Mouse (Mus musculus): ENCODE measurements around the gene Dlgap4.

- TF ChIP-seq POLR2A (IDR thresholded peaks at IDR 0.05; ENCODE audit: control insufficient read depth in 1 of 2, insufficient read depth in 1 of 2, low read depth in 1 of 2, low read length in 2 of 2, poor library complexity in 1 of 2) (no peak), EP300 (IDR thresholded peaks at IDR 0.05; ENCODE audit: low read depth in 1 of 2, low read length in 2 of 2) (no peak), MYC (IDR thresholded peaks at IDR 0.05; ENCODE audit: low read depth, low read length) (no peak), TCF12 (IDR thresholded peaks at IDR 0.05; ENCODE audit: low read depth, low read length) (no peak), CTCF (IDR thresholded peaks at IDR 0.05 in 2 of 3, conservative IDR thresholded peaks at IDR 0.05 in 1 of 3; ENCODE audit: control insufficient read depth in 1 of 3, insufficient read depth in 1 of 3, low read depth in 2 of 3, low read length in 3 of 3, poor library complexity in 1 of 3, severe bottlenecking in 1 of 3) (no peak), MEF2A (IDR thresholded peaks at IDR 0.05; ENCODE audit: extremely low read depth, insufficient replicate concordance, low read depth, low read length, poor library complexity, severe bottlenecking) (no peak), JUND (IDR thresholded peaks at IDR 0.05; ENCODE audit: low read depth, low read length) (no peak), SIN3A (IDR thresholded peaks at IDR 0.05; ENCODE audit: low read length) (0 out of 2 replicates have a peak, but pooled peaks have one; percentile 13), ZC3H11A (IDR thresholded peaks at IDR 0.05; ENCODE audit: low read depth, low read length) (no peak), ELF1 (IDR thresholded peaks at IDR 0.05; ENCODE audit: low read depth, low read length) (no peak), TBP (IDR thresholded peaks at IDR 0.05; ENCODE audit: low read depth, low read length) (no peak), ZMIZ1 (IDR thresholded peaks at IDR 0.05; ENCODE audit: low read depth, low read length) (no peak), BHLHE40 (IDR thresholded peaks at IDR 0.05; ENCODE audit: borderline replicate concordance, low read depth, low read length) (no peak)
Measured at GRCm38 (mm10) chr2:156721554-156722070, 108.1 kb downstream of the Dlgap4 start.
